Mouse (Mus musculus) gastrocnemius, adult 8-10 months (tissue): ENCODE results near the gene Wfdc12. TPM values are rescaled to one million over a fixed set of nuclear protein-coding genes. Genes with fewer than 3 reads are reported as not detected.
"Not testable (repeated sequence)": the region's sequence is repeated elsewhere in the genome, so short reads cannot be mapped to it uniquely, and the experiment has no call there.

Experiments
- DNase-seq, 2 experiments: peaks; one replicate each; pipeline ENCODE4 v3.0.0; 2022; ENCODE audit warnings: low spot score in 2 of 2
- total RNA-seq, 4 experiments: library from RNA; stranded (reverse); gene quantifications; 2 replicates each; pipeline ENCODE4 v1.2.4; 2022

The Wfdc12 gene
- not detected for total RNA-seq

- DNase-seq, result no peak
Measured at GRCm38 (mm10) chr2:164190576-164190975, at the start of gene Wfdc12. Gene Wfdc12 (minus strand): TSS chr2:164190608.

DNA sequence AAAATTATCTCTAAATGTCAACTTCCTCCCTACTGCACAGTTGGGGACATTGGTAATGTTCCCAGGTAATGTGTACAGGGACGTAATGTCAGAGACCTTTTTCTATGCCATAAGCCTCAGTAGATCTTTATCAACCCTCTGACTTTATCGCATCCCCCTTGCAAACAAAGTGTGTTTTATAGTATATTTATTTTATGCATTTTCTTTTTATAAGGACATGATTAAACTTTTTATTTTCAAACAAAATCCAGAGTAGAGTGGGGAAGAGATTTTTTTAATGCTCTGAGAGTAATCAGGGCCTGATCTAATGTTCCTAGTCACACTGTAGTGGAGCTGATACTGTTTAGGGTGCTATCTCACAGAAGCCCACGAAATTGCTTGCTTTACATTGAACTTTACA, 48.0 kb upstream of the Wfdc12 start, which contains the start of gene Svs2:
Gene Svs2, minus strand, starts transcription at position 101 of the 400 bp plus-strand sequence.
- no peak for DNase-seq

DNA sequence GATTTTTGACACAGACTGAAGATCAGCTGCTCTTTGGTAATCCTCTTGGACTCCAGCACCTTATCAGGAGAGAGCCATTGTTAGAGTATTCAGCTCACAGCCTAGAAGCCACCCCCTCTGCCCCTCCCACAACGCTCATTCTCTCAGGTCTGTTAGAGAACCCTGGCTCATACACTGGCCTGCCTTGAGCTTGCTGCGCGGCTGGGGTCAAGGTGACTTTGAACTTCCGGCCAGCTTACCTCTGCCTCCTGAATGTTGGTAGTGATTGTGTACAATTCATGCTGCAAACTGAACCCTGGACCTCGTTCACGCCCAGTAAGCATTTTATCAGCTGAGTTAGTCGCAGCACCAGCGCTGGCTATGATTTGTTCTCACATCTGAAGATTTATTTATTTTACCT, 42.3 kb upstream of the Wfdc12 start:
- no peak for DNase-seq

DNA sequence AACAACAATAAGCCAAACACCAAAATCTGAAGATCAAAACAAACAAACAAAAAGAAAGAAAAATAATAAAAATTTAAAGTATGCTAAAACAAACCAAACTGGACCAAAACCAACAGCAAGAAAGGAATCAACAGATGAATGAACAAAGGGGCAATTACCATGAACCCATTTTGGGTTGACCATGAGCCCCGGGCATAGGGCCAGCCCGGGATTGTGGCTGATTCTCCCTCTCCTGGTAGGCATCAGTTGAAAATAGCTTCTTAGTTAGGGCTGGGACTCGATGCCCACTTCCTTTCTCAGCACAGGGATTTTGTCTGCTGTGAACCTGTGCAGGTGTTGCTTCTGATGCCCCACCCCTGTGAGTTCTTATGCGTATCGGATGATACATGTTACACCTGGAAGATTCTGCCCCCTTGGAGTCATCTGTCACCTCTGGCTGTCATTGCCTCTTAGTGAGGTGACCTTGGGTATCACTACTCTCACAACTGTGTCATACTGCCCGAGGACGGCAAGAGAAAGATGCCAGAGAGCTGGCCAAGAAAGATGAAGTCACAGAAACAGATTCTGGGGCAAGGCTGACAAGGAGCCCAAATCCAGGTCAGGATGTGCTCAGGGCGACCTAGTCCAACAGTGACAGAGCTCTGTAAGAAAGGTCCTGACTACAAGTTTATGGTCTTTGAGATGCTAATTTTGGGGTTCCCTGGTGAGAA, 38.1 kb upstream of the Wfdc12 start:
- no peak for DNase-seq

DNA sequence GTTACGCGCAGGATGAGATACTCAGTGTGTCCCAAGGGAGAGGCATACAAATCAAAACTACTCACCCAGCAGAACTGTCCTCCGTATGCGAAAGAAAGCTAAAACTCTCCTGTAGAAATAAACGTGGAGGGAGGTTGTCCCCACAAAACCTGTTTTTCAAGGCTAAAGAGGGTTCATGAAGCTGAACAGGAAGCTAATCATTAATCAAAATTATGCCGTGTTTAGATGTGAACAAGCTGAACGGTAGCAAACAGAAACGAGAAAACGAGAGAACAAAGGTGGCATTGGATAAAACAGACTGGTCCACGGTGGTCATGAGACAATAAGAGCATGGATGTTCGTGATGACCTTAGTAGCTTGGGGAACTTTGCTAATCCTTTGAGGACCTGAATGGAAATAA, 31.1 kb upstream of the Wfdc12 start, which contains the start of gene Wfdc15b:
Gene Wfdc15b, minus strand, starts transcription at position 139 of the 400 bp plus-strand sequence.
- no peak for DNase-seq

DNA sequence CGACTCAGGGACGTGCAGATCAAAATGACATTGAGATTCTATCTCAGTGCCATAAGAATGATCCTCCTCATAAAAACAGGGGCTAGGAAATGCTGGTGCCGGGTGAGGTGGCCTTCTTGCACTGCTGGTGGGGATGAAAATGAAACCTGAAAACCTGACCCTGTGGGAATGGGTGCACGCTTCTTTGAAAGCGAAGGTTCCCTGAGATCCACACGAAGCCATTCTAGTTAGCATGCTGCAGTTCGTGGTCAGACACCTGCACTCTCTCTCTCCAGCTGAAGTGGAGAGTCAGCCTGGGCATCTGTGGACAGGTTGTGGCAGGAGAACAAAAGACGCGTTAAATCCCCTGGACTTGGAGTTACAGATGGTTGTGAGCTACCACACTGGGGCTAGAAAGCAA, 28.9 kb upstream of the Wfdc12 start:
- no peak for DNase-seq

DNA sequence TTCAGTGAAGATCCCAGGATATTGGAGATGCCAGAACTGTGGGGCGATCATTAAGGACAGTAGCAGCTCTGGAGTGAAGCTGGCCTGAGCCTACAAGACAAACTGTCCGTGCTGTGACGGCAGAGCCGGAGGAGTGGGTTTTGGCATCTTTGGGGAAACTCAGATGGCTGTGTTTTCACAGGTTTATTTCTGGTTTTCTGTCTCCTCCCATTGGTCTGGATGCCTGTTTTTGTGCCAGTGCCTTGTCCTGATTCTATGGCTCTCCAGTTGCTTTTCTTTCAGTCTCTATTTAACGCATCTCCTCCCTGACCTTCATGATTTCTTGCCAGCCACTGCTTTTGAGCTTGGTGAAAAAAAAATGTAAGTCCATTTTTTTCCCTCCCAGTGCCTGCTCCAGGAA, 22.3 kb upstream of the Wfdc12 start:
- no peak for DNase-seq

DNA sequence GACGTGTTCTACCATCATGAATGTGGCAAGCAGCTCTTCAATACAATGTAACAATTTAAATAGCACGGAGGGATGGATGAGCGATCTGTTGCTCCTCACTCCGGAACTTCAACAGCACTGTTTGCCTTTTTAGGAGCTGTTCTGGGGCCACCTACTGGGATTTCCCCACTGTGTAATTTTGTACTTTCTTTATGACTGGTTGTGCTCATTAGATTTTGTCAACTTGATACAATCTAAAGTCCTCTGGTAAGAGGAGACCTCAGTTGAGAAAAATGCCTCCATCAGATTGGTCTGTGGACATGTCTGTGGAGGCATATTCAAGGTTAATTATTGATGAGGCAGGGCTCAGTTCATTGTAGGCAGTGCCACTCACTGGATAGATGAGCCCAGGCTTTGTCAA, 20.5 kb upstream of the Wfdc12 start:
- DNase-seq, result no peak

DNA sequence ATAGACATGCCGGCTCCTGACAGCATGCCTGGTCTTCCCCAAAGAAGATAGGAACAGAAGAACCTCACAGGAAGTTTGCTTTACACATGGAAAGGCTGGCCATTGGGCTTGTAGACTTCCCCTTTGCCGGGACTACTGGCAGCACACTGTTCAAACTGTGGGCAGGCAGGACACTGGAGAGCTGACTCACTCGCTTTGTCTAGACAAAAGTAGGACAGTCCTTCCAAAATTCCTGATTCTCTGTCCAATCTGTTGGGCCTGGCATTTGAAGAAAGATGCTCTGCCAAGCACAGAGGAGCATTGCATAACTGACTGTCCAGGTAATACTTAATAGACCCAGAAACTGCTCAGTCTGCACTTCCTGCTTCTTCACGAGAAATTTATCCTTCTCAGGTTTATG, 16.3 kb upstream of the Wfdc12 start:
- DNase-seq, result no peak

- not testable (repeated sequence) for DNase-seq
Measured at GRCm38 (mm10) chr2:164206011-164206410, 15.6 kb upstream of the Wfdc12 start.

DNA sequence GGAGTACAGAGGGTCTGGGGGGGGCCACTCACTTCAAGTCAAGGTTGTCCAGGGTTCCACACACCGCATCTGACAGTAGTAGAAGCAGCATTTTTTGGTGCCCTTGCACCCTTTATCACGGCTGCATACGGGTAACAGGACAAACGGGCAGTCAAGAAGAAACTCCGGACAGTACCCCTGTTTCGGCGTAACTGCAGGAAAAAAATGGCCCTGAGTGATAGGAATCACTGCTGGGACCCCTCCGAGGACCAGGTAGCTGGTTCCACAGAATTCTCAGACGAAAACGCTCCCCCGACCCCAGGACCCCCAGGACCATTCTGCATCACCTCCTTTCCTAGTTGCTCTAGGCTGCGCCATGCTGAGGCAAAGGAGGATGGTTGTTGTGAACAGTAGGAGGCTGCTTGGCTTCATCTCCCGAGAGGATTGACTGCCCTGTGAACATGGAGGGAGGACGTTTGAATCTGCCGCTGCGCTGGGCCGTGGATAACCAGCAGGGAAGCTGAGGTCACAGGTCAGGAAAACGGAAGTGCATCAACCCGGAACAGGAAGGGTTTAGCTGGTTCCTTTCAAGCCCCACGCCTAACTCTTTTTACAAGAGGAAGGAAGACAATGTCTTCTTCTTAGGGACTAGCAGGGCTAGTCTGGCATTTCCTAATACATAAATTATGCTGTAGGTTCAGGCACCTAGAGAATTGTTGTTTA, 9.4 kb upstream of the Wfdc12 start, which contains the start of gene Wfdc15a:
Gene Wfdc15a, minus strand, starts transcription at position 505 of the 702 bp plus-strand sequence.
- no peak for DNase-seq

DNA sequence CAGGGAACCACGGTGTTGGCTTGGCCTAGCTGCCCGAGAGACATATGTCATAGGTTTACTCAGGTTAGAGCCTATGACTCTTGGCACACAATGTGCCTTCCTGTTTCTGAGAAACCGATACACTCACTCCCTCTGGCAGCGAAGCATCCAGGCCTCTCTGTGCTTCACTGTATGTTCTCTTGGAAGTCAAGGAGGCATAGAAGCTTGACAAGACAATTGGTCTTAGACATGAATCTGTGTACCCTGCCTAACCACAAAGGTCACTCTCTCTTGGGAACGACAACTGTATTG, 6.2 kb upstream of the Wfdc12 start:
- no peak for DNase-seq

DNA sequence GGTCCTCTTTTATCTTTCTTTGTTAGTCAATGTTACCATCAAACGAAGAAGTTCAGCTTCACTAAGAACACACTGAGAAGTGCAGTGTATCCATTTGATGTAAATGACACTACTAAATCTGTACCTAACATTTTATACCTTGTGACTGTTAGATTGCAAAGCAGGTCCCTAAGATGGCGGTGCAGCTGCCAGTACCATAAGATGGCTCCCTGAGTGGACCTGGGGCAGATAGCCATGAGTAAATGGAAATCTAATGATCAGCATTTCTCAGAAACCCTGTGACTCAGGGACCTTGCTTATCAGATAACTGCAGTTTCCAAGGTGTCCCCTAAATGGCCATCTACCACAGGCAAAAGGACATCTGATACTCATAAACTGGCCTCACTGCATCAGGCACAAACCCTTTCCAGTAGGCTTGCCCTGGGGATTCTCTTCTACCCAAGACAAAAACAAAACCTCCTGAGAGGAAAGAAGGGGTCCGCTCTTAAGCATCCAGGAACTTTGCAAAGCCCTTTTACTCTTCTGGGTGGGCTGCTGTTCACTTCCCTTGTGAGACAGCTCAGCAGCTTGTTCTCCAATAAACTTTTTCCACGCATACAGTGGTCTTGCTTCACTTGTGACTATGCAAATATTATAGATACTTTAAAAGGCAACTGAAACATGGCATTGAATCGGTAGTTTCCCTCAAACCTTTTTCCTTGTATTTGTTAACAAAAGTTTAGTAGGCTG, 5.7 kb upstream of the Wfdc12 start:
- no peak for DNase-seq

- no peak for DNase-seq
Measured at GRCm38 (mm10) chr2:164194959-164195630, 4.7 kb upstream of the Wfdc12 start.

DNA sequence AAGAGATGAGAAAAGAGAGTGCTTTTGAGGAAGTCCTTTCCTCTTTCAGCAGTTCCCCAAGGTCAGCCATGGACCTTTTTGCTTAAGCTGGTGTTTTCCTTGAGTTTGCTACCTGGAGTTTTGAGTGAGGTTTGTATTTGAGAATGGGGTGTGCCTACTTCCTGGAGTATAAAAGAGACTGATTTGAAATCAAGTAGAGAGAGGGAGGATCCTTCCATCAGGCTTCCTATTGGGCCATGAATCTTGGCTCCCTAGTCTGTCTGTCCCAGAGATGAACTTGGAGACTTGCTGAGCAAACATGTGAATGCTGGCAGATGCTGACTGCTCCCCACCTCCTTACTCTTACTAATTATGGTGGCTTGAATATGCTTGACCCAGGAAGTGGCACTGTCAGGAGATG, 1.9 kb upstream of the Wfdc12 start:
- DNase-seq, result no peak

GRCm38 (mm10) chr2:164188722-164189121, 1.7 kb downstream of the Wfdc12 start:
- DNase-seq, result no peak

GRCm38 (mm10) chr2:164184145-164184719, 6.2 kb downstream of the Wfdc12 start:
- no peak for DNase-seq

DNA sequence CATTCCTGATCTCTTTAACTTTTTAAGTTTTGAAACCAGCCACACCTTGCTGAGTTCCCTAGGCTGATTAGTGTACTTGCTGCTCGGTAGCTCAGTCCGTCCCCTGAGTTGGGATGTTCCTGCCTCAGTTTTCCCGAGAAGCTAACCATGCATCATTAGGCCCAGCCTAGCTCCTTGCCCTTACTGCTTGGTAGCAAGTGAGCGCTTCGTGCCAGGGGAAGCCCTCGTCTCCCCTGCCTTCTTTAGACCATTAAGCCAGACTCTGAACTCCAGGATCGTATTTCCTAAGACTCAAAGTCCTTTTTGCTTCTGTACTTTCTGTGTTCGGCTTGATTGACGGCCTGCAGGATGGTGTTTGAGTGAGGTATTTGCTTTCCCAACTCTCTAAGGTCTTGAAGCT, 7.1 kb downstream of the Wfdc12 start:
- DNase-seq, result no peak

DNA sequence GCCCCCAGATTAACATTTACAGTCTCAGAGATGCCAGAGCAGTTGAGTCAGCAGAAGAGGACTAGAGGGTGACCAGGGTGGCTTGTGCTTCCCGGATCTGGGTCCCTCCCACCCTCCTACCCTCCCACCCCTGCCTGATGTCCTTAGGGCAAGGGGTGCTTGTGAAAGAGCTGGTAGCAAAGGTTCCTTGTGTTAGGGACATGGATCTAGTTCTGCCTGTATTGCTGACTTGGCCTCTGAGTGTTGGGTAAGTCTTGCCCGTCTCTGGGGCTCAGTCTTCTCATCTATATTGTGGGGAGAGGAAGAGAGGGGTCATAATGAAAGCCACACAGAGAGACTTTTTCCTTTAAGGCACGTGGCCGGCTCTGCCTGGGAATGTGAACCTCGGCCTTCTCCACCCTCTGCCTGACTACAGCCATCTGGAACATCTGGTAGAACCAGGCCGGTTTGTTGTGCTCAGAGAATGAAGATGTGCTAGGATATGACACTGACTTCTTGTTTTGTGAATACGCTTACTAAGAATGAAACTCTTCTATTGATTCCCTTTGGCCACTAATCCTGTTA, 7.6 kb downstream of the Wfdc12 start, which contains the start of gene Wfdc5:
Gene Wfdc5, minus strand, starts transcription at position 51 of the 564 bp plus-strand sequence.
- DNase-seq, result no peak

- no peak for DNase-seq
Measured at GRCm38 (mm10) chr2:164180770-164181169, 9.6 kb downstream of the Wfdc12 start.

- DNase-seq, result no peak
Measured at GRCm38 (mm10) chr2:164180124-164180523, 10.3 kb downstream of the Wfdc12 start.
